Mouse (Mus musculus): ENCODE data around the gene Tex33. TPM values are rescaled to one million over a fixed set of nuclear protein-coding genes. Genes with fewer than 3 reads are reported as not detected.
"Not testable (repeated sequence)": the region's sequence is repeated elsewhere in the genome, so short reads cannot be mapped to it uniquely, and the experiment has no call there.

The Tex33 gene
- polyA plus RNA-seq, 1 experiment from 2014 or later, result not detected

DNA sequence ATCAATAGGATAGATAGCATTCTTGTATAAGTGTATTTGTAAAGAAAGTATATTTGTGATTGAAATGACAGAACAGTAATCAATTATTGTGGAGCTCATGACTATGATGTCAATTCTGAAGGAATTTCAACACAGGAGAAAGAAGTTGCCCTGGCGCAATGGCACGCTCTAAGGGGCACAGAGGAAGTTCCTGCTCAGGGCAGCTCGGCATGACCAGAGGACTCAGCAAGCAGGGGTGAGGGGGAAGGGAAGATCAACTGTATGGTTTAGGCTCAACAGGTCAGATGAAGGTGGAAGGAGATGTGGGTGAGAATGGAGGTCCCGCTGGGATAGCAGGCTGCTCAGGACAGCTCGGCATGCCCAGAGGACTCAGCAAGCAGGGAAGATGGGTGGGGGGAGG lies 40.2 kb downstream of the Tex33 start:
- H3K27me3 ChIP-seq (ENCODE audit: insufficient read depth, poor library complexity, severe bottlenecking), result no peaks in the 10 kb centered on the region
- WGBS, result 87% methylated on average over 5 of the region's 5 CpGs
- DNase-seq (ENCODE audit: low spot score), result no peak
- no peak overlapping the region for H3K27ac ChIP-seq
- H3K36me3 ChIP-seq, result no peaks in the 10 kb centered on the region
- H3K9me3 ChIP-seq, result no peaks in the 10 kb centered on the region
- H3K4me3 ChIP-seq, result no peak overlapping the region
- H3K4me1 ChIP-seq (replicated peaks), result no peaks in the 10 kb centered on the region

- H3K36me3 ChIP-seq, result no peaks in the 10 kb centered on the region
- no peaks in the 10 kb centered on the region for H3K27me3 ChIP-seq (ENCODE audit: insufficient read depth, poor library complexity, severe bottlenecking)
- no peaks in the 10 kb centered on the region for H3K9me3 ChIP-seq
- no peaks in the 10 kb centered on the region for H3K4me1 ChIP-seq (replicated peaks)
- H3K4me3 ChIP-seq, result no peak overlapping the region
- no peak overlapping the region for H3K27ac ChIP-seq
- WGBS, result 3% methylated on average over 1 of the region's 1 CpGs
- peak; percentile 30 for DNase-seq (ENCODE audit: low spot score)
Measured at GRCm38 (mm10) chr15:78354958-78355357, 40.8 kb downstream of the Tex33 start.

DNA sequence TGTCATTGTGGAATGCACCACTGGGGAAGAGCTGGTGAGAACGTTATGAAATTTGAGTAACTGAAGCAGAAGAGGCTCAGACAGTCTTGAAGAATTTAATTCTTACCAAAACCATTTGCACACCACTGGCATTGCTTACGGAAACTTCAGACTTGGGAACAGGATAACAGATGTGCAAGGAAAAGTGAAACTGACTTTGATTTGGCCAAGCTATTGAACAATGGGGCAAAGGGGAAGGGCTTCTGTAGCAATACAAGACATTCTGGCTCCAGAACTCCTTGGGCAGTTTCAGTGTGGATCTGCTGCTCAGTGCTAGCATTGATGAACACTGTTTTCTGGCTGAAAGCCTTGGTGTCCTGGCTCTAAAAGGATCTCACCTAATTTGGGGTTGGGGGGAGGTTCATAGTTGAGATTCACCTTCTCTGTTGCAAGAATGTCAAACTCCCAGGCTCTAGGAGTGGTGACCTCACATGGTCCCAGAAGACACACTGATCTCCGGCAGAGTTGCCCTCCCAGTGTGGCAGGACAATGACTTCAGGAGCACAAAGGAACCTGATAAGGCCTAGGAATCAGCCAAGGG lies 44.0 kb downstream of the Tex33 start:
- no peak for DNase-seq (ENCODE audit: low spot score)
- Histone ChIP-seq H3K27me3 (ENCODE audit: insufficient read depth, poor library complexity, severe bottlenecking) (no peaks in the 10 kb centered on the region), H3K9me3 (no peaks in the 10 kb centered on the region), H3K4me1 (replicated peaks) (no peaks in the 10 kb centered on the region), H3K27ac (no peak overlapping the region), H3K36me3 (no peaks in the 10 kb centered on the region), H3K4me3 (no peak overlapping the region)
- 62% methylated on average over 3 of the region's 3 CpGs for WGBS

DNA sequence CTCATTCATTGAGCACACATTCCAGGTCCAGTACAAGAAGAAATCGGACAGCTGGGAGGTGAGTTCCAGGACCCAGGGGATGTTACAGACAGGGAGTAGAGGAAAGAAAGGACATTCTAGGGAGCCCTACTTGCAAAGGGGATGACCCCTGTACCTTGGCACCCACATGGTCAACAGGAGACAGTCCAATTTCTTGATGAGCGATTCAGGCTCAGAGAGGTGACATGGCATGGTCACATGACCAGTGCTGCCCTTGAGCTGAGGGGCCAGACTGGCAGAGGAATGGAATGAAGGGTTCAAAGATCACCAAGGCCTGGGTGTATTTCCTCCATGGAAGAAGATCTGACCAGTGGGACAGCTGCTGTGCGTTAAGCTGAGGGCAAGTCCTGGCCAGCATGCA lies 51.1 kb downstream of the Tex33 start:
- Histone ChIP-seq H3K36me3 (no peaks in the 10 kb centered on the region), H3K27ac (no peak overlapping the region), H3K27me3 (ENCODE audit: insufficient read depth, poor library complexity, severe bottlenecking) (no peaks in the 10 kb centered on the region), H3K4me3 (no peak overlapping the region), H3K4me1 (replicated peaks) (peaks cover under 1% of the 10 kb centered on the region; the same call in 1 of the 2 replicates), H3K9me3 (no peaks in the 10 kb centered on the region)
- WGBS, result 90% methylated on average over 3 of the region's 3 CpGs
- no peak for DNase-seq (ENCODE audit: low spot score)

DNA sequence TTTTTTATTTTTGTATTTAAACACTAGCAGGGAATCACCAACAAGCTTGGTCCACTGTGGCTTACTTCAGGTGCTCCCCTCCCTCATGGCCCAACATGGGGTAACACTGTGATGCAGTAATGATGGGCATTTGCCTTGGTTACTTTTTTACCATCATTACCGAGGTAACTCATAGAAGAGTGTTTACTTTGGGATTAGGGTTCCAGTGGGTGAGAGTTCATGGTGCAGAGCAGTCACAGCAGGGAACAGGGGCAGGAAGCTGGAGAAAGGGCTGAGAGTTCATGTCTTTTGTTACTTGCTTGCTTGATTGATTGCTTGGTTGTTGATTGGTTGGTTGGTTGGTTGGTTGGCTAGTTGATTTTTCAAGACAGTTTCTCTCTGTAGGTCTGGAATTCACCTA lies 52.0 kb downstream of the Tex33 start:
- WGBS, result 32% methylated on average over 1 of the region's 1 CpGs
- H3K9me3 ChIP-seq, result no peaks in the 10 kb centered on the region
- H3K4me3 ChIP-seq, result no peak overlapping the region
- DNase-seq (ENCODE audit: low spot score), result no peak
- H3K4me1 ChIP-seq (replicated peaks), result peaks cover 5% of the 10 kb centered on the region; the same call in 1 of the 2 replicates
- no peak overlapping the region for H3K27ac ChIP-seq
- no peaks in the 10 kb centered on the region for H3K36me3 ChIP-seq
- H3K27me3 ChIP-seq (ENCODE audit: insufficient read depth, poor library complexity, severe bottlenecking), result no peaks in the 10 kb centered on the region

- not testable (repeated sequence) for H3K27me3 ChIP-seq (ENCODE audit: insufficient read depth, poor library complexity, severe bottlenecking); DNase-seq (ENCODE audit: low spot score); H3K36me3 ChIP-seq; H3K4me3 ChIP-seq; H3K27ac ChIP-seq; H3K9me3 ChIP-seq; H3K4me1 ChIP-seq (replicated peaks)
- WGBS, result 67% methylated on average over 7 of the region's 7 CpGs
Measured at GRCm38 (mm10) chr15:78340919-78341318, 54.8 kb downstream of the Tex33 start.

- H3K4me1 ChIP-seq (replicated peaks); H3K27me3 ChIP-seq (ENCODE audit: insufficient read depth, poor library complexity, severe bottlenecking); H3K36me3 ChIP-seq; H3K27ac ChIP-seq; H3K4me3 ChIP-seq; H3K9me3 ChIP-seq: not testable (repeated sequence)
- WGBS, result 30% methylated on average over 7 of the region's 7 CpGs
- DNase-seq (ENCODE audit: low spot score), result peak; percentile 56
Measured at GRCm38 (mm10) chr15:78339627-78340423, 55.9 kb downstream of the Tex33 start.

GRCm38 (mm10) chr15:78334380-78334779 lies 61.3 kb downstream of the Tex33 start:
- no peaks in the 10 kb centered on the region for H3K27me3 ChIP-seq (ENCODE audit: insufficient read depth, poor library complexity, severe bottlenecking)
- no peaks in the 10 kb centered on the region for H3K36me3 ChIP-seq
- WGBS, result 87% methylated on average over 3 of the region's 3 CpGs
- H3K9me3 ChIP-seq, result no peaks in the 10 kb centered on the region
- H3K4me1 ChIP-seq (replicated peaks), result 0 out of 2 replicates have a peak, but pooled peaks cover 8% of the 10 kb centered on the region
- no peak overlapping the region for H3K4me3 ChIP-seq
- DNase-seq (ENCODE audit: low spot score), result no peak
- no peak overlapping the region for H3K27ac ChIP-seq

DNA sequence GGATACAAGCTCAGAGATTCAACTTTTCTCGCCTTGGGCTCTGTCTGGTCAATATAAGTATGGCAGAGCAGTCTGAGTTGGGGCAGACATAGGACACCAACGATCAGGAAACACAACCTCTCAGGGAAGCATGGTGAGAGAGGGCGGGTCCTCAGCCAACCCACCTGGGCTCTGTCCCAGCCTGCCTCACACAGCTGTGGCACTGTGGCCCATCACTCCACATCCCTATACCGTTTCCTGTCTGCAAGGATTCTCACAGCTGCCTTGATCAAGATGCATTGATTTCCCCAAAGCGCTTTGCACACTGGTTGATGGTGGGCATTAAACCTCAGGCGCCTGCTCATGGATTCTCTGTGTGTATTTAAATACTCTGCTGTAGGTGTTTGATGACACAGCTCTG lies 62.7 kb downstream of the Tex33 start:
- H3K4me1 ChIP-seq (replicated peaks), result peaks cover 10% of the 10 kb centered on the region; the same call in 1 of the 2 replicates
- no peaks in the 10 kb centered on the region for H3K27me3 ChIP-seq (ENCODE audit: insufficient read depth, poor library complexity, severe bottlenecking)
- 77% methylated on average over 6 of the region's 6 CpGs for WGBS
- H3K27ac ChIP-seq, result no peak overlapping the region
- H3K4me3 ChIP-seq, result no peak overlapping the region
- H3K36me3 ChIP-seq, result no peaks in the 10 kb centered on the region
- no peaks in the 10 kb centered on the region for H3K9me3 ChIP-seq
- DNase-seq (ENCODE audit: low spot score), result no peak

- Histone ChIP-seq H3K9me3 (no peaks in the 10 kb centered on the region), H3K36me3 (no peaks in the 10 kb centered on the region), H3K27me3 (ENCODE audit: insufficient read depth, poor library complexity, severe bottlenecking) (no peaks in the 10 kb centered on the region), H3K27ac (no peak overlapping the region), H3K4me1 (replicated peaks) (peaks cover 10% of the 10 kb centered on the region; the same call in 1 of the 2 replicates), H3K4me3 (no peak overlapping the region)
- 74% methylated on average over 5 of the region's 5 CpGs for WGBS
- DNase-seq (ENCODE audit: low spot score), result no peak
Measured at GRCm38 (mm10) chr15:78331523-78332340, 64.0 kb downstream of the Tex33 start.

- Histone ChIP-seq H3K4me1 (replicated peaks) (peaks cover 10% of the 10 kb centered on the region; the same call in 1 of the 2 replicates), H3K36me3 (no peaks in the 10 kb centered on the region), H3K4me3 (no peak overlapping the region), H3K27ac (no peak overlapping the region), H3K27me3 (ENCODE audit: insufficient read depth, poor library complexity, severe bottlenecking) (no peaks in the 10 kb centered on the region), H3K9me3 (no peaks in the 10 kb centered on the region)
- no peak for DNase-seq (ENCODE audit: low spot score)
- 84% methylated on average over 4 of the region's 4 CpGs for WGBS
Measured at GRCm38 (mm10) chr15:78330706-78331105, 65.0 kb downstream of the Tex33 start.

DNA sequence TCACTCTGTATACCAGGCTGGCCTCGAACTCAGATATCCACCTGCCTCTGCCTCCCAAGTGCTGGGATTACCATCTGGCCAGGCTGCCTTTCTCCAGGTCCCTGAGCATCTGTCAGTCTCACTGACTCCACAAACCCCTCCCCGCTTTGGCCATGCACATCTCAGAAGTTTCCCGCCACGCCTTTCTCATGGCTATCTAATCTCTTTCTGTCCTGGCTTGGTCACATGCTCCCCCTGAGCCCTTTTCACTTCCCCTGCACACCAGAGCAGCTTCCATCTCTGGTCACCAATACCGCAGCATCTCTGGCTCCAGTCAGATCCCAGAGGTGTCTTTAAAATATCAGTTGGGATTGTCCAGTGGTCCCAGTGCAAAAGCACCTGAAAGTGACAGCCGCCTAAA lies 65.7 kb downstream of the Tex33 start:
- H3K4me3 ChIP-seq; DNase-seq (ENCODE audit: low spot score); H3K36me3 ChIP-seq; H3K9me3 ChIP-seq; H3K27me3 ChIP-seq (ENCODE audit: insufficient read depth, poor library complexity, severe bottlenecking); H3K27ac ChIP-seq: not testable (repeated sequence)
- peaks cover 10% of the 10 kb centered on the region; the same call in 1 of the 2 replicates for H3K4me1 ChIP-seq (replicated peaks)
- WGBS, result 84% methylated on average over 6 of the region's 6 CpGs
